Mouse (Mus musculus): Measurements from ENCODE around the gene Fam129c.

Gene Fam129c

DNA sequence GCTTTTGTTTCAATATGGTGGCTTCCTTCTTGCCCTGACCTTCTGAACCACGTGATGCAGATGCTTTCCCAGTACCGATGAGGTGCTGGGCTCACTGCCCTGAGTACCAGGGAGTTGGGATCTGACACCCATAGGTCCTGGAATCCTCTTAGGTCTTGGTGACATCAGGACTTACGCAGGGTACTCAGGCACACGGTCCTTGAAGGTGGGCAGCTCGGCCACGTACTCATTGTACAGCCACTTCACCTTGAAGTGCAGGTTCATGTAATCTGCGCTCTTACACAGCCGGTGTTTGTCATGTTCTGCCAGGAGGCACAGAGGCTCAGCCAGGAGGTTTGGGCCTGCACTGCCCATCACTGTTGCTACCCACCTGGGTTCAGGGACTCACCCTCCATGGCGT, 48.1 kb downstream of the Fam129c start:
- no peak for DNase-seq (ENCODE audit: extremely low read depth, low read depth)

DNA sequence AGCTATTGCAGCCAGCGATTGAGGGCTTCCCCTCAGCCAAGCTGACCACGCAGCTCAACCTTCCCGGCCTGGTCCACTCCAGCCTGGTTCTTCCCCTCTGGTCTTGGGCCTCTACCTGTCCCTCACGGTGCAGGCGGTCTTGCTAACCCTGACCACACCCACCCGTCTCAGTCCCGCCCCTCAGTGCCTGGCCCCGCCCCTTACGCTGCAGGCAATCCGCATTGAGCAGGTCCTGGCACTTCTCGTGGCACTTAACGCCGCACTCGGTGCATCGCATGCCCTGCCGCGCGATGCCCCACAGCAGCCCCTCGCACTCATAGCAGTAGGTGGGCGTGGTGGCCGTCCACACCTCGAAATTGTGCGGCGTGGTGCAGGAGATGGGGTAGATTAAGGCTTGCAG, 57.2 kb downstream of the Fam129c start:
- DNase-seq (ENCODE audit: extremely low read depth, low read depth) = no peak
